Mouse (Mus musculus): Measurements from ENCODE around the gene Prkce. TPM values are rescaled to one million over a fixed set of nuclear protein-coding genes. Genes with fewer than 3 reads are reported as not detected.

Prkce gene
- polyA plus RNA-seq, 1 experiment from 2014 or later: 3.1 TPM

GRCm38 (mm10) chr17:86572576-86572975 is 405.0 kb downstream of the Prkce start:
- no peaks in the 10 kb centered on the region for H3K36me3 ChIP-seq (replicated peaks)
- DNase-seq (ENCODE audit: extremely low spot score, low spot score): no peak
- no peak overlapping the region for H3K27ac ChIP-seq
- H3K4me1 ChIP-seq: 0 out of 2 replicates have a peak, but pooled peaks cover 3% of the 10 kb centered on the region
- H3K9me3 ChIP-seq: no peaks in the 10 kb centered on the region
- no peak overlapping the region for H3K4me3 ChIP-seq
- 85% methylated on average over 8 of the region's 8 CpGs for WGBS
- H3K27me3 ChIP-seq (ENCODE audit: poor library complexity, severe bottlenecking): no peaks in the 10 kb centered on the region

GRCm38 (mm10) chr17:86573596-86574248 is 406.1 kb downstream of the Prkce start:
- no peak overlapping the region for H3K4me3 ChIP-seq
- 0 out of 2 replicates have a peak, but pooled peaks cover 3% of the 10 kb centered on the region for H3K4me1 ChIP-seq
- H3K36me3 ChIP-seq (replicated peaks): no peaks in the 10 kb centered on the region
- H3K9me3 ChIP-seq: no peaks in the 10 kb centered on the region
- no peak overlapping the region for H3K27ac ChIP-seq
- no peaks in the 10 kb centered on the region for H3K27me3 ChIP-seq (ENCODE audit: poor library complexity, severe bottlenecking)
- 89% methylated on average over 16 of the region's 16 CpGs for WGBS
- DNase-seq (ENCODE audit: extremely low spot score, low spot score): no peak

GRCm38 (mm10) chr17:86580724-86581123 is 413.1 kb downstream of the Prkce start:
- Histone ChIP-seq H3K27me3 (ENCODE audit: poor library complexity, severe bottlenecking) (no peaks in the 10 kb centered on the region), H3K27ac (no peak overlapping the region), H3K4me1 (no peaks in the 10 kb centered on the region), H3K4me3 (no peak overlapping the region), H3K36me3 (replicated peaks) (no peaks in the 10 kb centered on the region), H3K9me3 (no peaks in the 10 kb centered on the region)
- WGBS: 87% methylated on average over 6 of the region's 6 CpGs
- no peak for DNase-seq (ENCODE audit: extremely low spot score, low spot score)

DNA sequence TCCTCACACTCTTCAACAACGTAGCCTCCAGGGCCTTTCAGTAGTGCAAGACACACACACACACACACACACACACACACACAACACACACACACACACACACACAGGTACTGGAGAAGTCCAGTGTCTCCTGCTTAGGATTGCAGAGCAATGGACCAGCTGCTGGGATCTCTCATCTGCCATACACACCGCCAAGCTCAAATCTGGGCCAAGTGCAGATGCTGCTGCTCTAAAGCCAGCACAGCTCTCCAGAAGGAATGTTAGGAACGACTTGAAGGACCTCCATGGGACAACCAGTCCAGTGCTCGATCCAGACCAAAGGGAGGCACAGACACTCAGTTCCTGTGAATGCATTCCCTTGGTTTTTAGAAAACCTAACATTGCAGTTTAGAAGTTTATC is 414.8 kb downstream of the Prkce start:
- Histone ChIP-seq H3K27me3 (ENCODE audit: poor library complexity, severe bottlenecking) (no peaks in the 10 kb centered on the region), H3K4me1 (no peaks in the 10 kb centered on the region), H3K4me3 (no peak overlapping the region), H3K27ac (no peak overlapping the region), H3K9me3 (no peaks in the 10 kb centered on the region), H3K36me3 (replicated peaks) (no peaks in the 10 kb centered on the region)
- 86% methylated on average over 4 of the region's 4 CpGs for WGBS
- DNase-seq (ENCODE audit: extremely low spot score, low spot score): no peak

DNA sequence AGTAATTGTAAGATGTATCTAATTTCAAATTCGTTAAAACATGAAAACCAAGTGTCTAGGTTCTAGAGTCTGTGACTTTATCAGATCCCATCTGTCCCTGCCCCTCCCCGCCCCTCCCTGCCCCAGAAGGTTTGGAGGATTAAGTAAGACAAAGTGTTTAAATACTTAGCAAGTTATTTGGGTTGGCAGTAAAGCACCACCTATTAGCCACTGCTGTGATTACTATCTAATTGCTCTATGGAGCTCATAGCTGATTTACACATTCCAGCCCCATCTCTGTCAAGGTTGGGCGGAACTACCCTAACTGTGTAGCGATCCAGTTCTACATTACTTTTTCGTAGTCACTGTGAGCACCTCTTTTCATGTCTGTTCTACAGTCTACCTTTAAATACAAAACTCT is 418.9 kb downstream of the Prkce start:
- Histone ChIP-seq H3K4me3 (no peak overlapping the region), H3K27me3 (ENCODE audit: poor library complexity, severe bottlenecking) (no peaks in the 10 kb centered on the region), H3K9me3 (no peaks in the 10 kb centered on the region), H3K4me1 (0 out of 2 replicates have a peak, but pooled peaks cover 6% of the 10 kb centered on the region), H3K36me3 (replicated peaks) (no peaks in the 10 kb centered on the region), H3K27ac (no peak overlapping the region)
- no peak for DNase-seq (ENCODE audit: extremely low spot score, low spot score)
- WGBS: 80% methylated on average over 5 of the region's 5 CpGs

DNA sequence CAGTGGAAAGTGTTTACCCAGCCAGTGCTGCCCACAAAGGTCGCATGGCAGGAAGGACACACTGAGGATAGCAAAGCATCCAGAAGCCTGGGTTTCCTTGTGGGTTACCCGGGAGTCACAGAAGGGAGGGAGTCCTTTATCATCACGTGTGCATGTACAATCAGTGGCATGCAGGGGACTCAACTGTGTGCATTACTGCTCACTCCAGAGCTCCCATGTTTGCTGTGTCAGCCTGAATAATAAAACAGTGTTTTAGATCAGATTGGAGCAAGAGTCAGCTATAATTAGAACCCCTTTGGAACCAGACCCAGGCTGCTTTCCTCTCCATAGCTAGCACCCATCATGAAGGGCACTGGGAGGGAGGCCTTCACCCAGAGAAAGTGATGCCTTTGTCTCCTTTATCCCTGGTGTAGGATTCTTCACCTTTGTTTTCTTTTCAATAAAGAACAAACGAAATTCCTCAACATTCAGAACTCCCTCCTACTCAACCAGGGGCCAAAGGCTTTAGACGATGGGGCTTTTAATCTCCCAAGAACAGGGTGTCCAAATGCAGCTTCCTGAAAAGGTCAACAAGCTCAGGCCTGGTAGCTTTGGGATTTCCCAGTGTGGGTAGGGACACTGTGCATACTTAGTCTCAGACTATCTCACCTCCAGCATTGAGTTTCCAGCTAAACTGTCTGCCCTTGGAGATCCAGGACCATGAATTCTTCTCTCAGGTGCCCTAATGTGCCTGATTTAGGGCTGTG is 421.3 kb downstream of the Prkce start:
- no peak for DNase-seq (ENCODE audit: extremely low spot score, low spot score)
- no peaks in the 10 kb centered on the region for H3K27me3 ChIP-seq (ENCODE audit: poor library complexity, severe bottlenecking)
- H3K9me3 ChIP-seq: no peaks in the 10 kb centered on the region
- H3K4me3 ChIP-seq: no peak overlapping the region
- no peak overlapping the region for H3K27ac ChIP-seq
- 71% methylated on average over 5 of the region's 5 CpGs for WGBS
- H3K36me3 ChIP-seq (replicated peaks): no peaks in the 10 kb centered on the region
- H3K4me1 ChIP-seq: 0 out of 2 replicates have a peak, but pooled peaks cover 6% of the 10 kb centered on the region

GRCm38 (mm10) chr17:86589681-86590080 is 422.1 kb downstream of the Prkce start:
- 94% methylated on average over 5 of the region's 5 CpGs for WGBS
- DNase-seq (ENCODE audit: extremely low spot score, low spot score): no peak
- Histone ChIP-seq H3K9me3 (no peaks in the 10 kb centered on the region), H3K27me3 (ENCODE audit: poor library complexity, severe bottlenecking) (no peaks in the 10 kb centered on the region), H3K27ac (no peak overlapping the region), H3K4me1 (0 out of 2 replicates have a peak, but pooled peaks cover 6% of the 10 kb centered on the region), H3K36me3 (replicated peaks) (no peaks in the 10 kb centered on the region), H3K4me3 (no peak overlapping the region)

DNA sequence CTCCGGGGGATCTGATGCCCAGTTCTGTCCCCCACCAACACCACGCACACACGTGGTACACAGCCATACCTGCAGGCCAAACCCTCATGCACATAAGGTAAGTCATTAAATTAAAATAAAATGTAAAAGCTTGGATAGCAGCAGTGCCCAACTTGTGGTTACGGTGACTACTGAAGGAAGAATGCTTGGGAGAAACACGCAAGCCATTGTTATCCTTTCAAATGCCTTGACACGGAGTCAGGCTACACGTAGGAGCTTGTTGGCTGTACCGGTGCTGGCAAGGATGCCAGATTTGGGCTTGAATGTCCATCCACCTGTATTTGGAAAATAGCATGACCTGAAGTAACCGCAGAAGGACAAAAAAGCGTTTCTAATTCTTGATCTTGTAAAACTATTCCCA is 423.7 kb downstream of the Prkce start:
- Histone ChIP-seq H3K27me3 (ENCODE audit: poor library complexity, severe bottlenecking) (no peaks in the 10 kb centered on the region), H3K9me3 (no peaks in the 10 kb centered on the region), H3K4me1 (0 out of 2 replicates have a peak, but pooled peaks cover 6% of the 10 kb centered on the region), H3K27ac (no peak overlapping the region), H3K4me3 (no peak overlapping the region), H3K36me3 (replicated peaks) (no peaks in the 10 kb centered on the region)
- WGBS: 95% methylated on average over 10 of the region's 10 CpGs
- no peak for DNase-seq (ENCODE audit: extremely low spot score, low spot score)

- Histone ChIP-seq H3K9me3 (no peaks in the 10 kb centered on the region), H3K36me3 (replicated peaks) (no peaks in the 10 kb centered on the region), H3K27ac (no peak overlapping the region), H3K4me1 (0 out of 2 replicates have a peak, but pooled peaks cover 6% of the 10 kb centered on the region), H3K27me3 (ENCODE audit: poor library complexity, severe bottlenecking) (no peaks in the 10 kb centered on the region), H3K4me3 (no peak overlapping the region)
- 84% methylated on average over 6 of the region's 6 CpGs for WGBS
- no peak for DNase-seq (ENCODE audit: extremely low spot score, low spot score)
Measured at GRCm38 (mm10) chr17:86592991-86593586, 425.5 kb downstream of the Prkce start.

- DNase-seq (ENCODE audit: extremely low spot score, low spot score): no peak
- WGBS: 81% methylated on average over 9 of the region's 9 CpGs
- H3K27ac ChIP-seq: no peak overlapping the region
- H3K36me3 ChIP-seq (replicated peaks): no peaks in the 10 kb centered on the region
- H3K27me3 ChIP-seq (ENCODE audit: poor library complexity, severe bottlenecking): no peaks in the 10 kb centered on the region
- H3K4me1 ChIP-seq: no peaks in the 10 kb centered on the region
- no peaks in the 10 kb centered on the region for H3K9me3 ChIP-seq
- H3K4me3 ChIP-seq: no peak overlapping the region
Measured at GRCm38 (mm10) chr17:86595526-86595925, 427.9 kb downstream of the Prkce start.

GRCm38 (mm10) chr17:86601116-86601515 is 433.5 kb downstream of the Prkce start:
- WGBS: 74% methylated on average over 6 of the region's 6 CpGs
- H3K4me3 ChIP-seq: no peak overlapping the region

GRCm38 (mm10) chr17:86601901-86602300 is 434.3 kb downstream of the Prkce start:
- Histone ChIP-seq H3K27ac (no peak overlapping the region), H3K27me3 (ENCODE audit: poor library complexity, severe bottlenecking) (no peaks in the 10 kb centered on the region), H3K4me3 (no peak overlapping the region), H3K9me3 (no peaks in the 10 kb centered on the region), H3K36me3 (replicated peaks) (no peaks in the 10 kb centered on the region), H3K4me1 (0 out of 2 replicates have a peak, but pooled peaks cover 3% of the 10 kb centered on the region)
- DNase-seq (ENCODE audit: extremely low spot score, low spot score): no peak
- 86% methylated on average over 2 of the region's 2 CpGs for WGBS

More at GRCm38 (mm10) chr17:86601116-86601515, 433.5 kb downstream of the Prkce start:
- H3K9me3 ChIP-seq: no peaks in the 10 kb centered on the region
- no peaks in the 10 kb centered on the region for H3K27me3 ChIP-seq (ENCODE audit: poor library complexity, severe bottlenecking)
- no peaks in the 10 kb centered on the region for H3K36me3 ChIP-seq (replicated peaks)
- H3K27ac ChIP-seq: no peak overlapping the region
- DNase-seq (ENCODE audit: extremely low spot score, low spot score): no peak
- H3K4me1 ChIP-seq: 0 out of 2 replicates have a peak, but pooled peaks cover 3% of the 10 kb centered on the region
